Mouse (Mus musculus) adrenal gland (tissue): Measurements from ENCODE around the gene Sfxn4.

Experiments
- intact Hi-C: fragments of 180-260 bp; cut with DNase I; formaldehyde crosslinking; loops from one replicate; pipeline ENCODE4 v1.15.1; 2025

The Sfxn4 gene

GRCm38 (mm10) chr19:60845731-60846130, 15.5 kb downstream of the Sfxn4 start:
- intact Hi-C loops: no loop called here

- intact Hi-C loops: no loop called here
Observed at GRCm38 (mm10) chr19:60843324-60843723, 18.0 kb downstream of the Sfxn4 start.

GRCm38 (mm10) chr19:60837747-60838146, 23.5 kb downstream of the Sfxn4 start:
- intact Hi-C loops: loop anchor here (5.0 kb wide), 2 partner anchors 35 to 260 kb away; partner anchors contain the start of gene Prdx3

GRCm38 (mm10) chr19:60818677-60819076, 42.6 kb downstream of the Sfxn4 start:
- intact Hi-C loops: no loop called here

- intact Hi-C loops: no loop called here
Observed at GRCm38 (mm10) chr19:60813133-60813532, 48.1 kb downstream of the Sfxn4 start.

- intact Hi-C loops: no loop called here
Observed at GRCm38 (mm10) chr19:60812036-60812389, 49.3 kb downstream of the Sfxn4 start.

- intact Hi-C loops: no loop called here
Observed at GRCm38 (mm10) chr19:60811098-60812035, 49.9 kb downstream of the Sfxn4 start, which contains the start of gene Fam45a. Fam45a (plus strand) TSS chr19:60811585.

- intact Hi-C loops: no loop called here
Observed at GRCm38 (mm10) chr19:60809927-60810326, 51.4 kb downstream of the Sfxn4 start.

- intact Hi-C loops: no loop called here
Observed at GRCm38 (mm10) chr19:60804903-60805302, 56.4 kb downstream of the Sfxn4 start.

GRCm38 (mm10) chr19:60799867-60800569, 61.3 kb downstream of the Sfxn4 start:
- intact Hi-C loops: no loop called here

GRCm38 (mm10) chr19:60797415-60797814, 63.9 kb downstream of the Sfxn4 start:
- intact Hi-C loops: no loop called here

GRCm38 (mm10) chr19:60795244-60795643, 66.0 kb downstream of the Sfxn4 start:
- intact Hi-C loops: no loop called here

GRCm38 (mm10) chr19:60793170-60793707, 68.0 kb downstream of the Sfxn4 start:
- intact Hi-C loops: no loop called here

- intact Hi-C loops: no loop called here
Observed at GRCm38 (mm10) chr19:60791164-60791563, 70.1 kb downstream of the Sfxn4 start.

- intact Hi-C loops: no loop called here
Observed at GRCm38 (mm10) chr19:60790551-60791161, 70.6 kb downstream of the Sfxn4 start, which contains the start of gene Eif3a. Eif3a (minus strand) TSS chr19:60790658.

GRCm38 (mm10) chr19:60789919-60790506, 71.3 kb downstream of the Sfxn4 start:
- intact Hi-C loops: no loop called here

- intact Hi-C loops: no loop called here
Observed at GRCm38 (mm10) chr19:60789452-60789851, 71.8 kb downstream of the Sfxn4 start.

- intact Hi-C loops: no loop called here
Observed at GRCm38 (mm10) chr19:60788214-60788960, 72.9 kb downstream of the Sfxn4 start.

GRCm38 (mm10) chr19:60787465-60788150, 73.7 kb downstream of the Sfxn4 start:
- intact Hi-C loops: no loop called here
